ENCODE assay signal across 8 mouse cellular contexts in the genomic region with DNA sequence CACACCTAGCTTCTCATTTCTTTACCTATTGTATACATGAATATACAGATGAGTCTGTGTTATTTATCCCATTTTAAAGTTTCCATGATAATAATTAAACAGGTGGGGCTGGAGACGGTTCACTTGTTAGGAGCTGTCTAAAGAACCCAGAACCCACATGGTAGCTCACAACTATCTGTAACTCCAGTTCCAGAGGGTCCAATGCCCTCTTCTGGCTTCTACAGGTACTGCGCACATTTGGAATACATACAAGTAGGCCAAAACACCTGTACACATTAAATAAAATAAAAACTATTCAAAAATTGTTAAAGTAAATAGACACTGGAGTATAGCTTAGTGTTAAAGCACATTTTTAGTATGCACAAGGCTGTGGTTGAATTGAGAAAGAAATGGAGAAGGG. TPM values are rescaled to one million over a fixed set of nuclear protein-coding genes. Genes with fewer than 3 reads are reported as not detected.
DNase-seq lines count a peak whose midpoint lies in the region; ATAC-seq and TF ChIP-seq lines count a peak whose summit lies in the region.

No protein-coding gene starts in this region.

- TF ChIP-seq POLR2A in liver, adult 2 months (IDR thresholded peaks at IDR 0.05; ENCODE audit: extremely low read depth, insufficient read depth, low read length) = no peak

- TF ChIP-seq CTCF in liver, adult 2 months (IDR thresholded peaks at IDR 0.05; ENCODE audit: low read depth, low read length) = peak; percentile 37; the same call in 1 of the 2 replicates

- H3K9ac ChIP-seq in liver, adult 2 months (ENCODE audit: low read depth, low read length) = no peak overlapping the region

- H3K27me3 ChIP-seq in liver, adult 2 months (ENCODE audit: control insufficient read depth, insufficient read depth, low read length) = no peaks in the 10 kb centered on the region

- WGBS in liver, adult 2 months = 78% methylated on average over 2 of the region's 2 CpGs

- no peak overlapping the region for H3K4me3 ChIP-seq in liver, adult 2 months (ENCODE audit: insufficient read depth, low read depth, low read length)

- no peaks in the 10 kb centered on the region for H3K79me2 ChIP-seq in liver, adult 2 months (ENCODE audit: control insufficient read depth, insufficient read depth, low read length)

- no peaks in the 10 kb centered on the region for H3K4me1 ChIP-seq in liver, adult 2 months (ENCODE audit: control insufficient read depth, insufficient read depth, low read length)

- ATAC-seq in CD4-positive, CD25-positive, alpha-beta regulatory T cell, adult 4 months = no peak

- DNase-seq in CD4-positive, CD25-positive, alpha-beta regulatory T cell, adult 2 months (ENCODE audit: low read depth, low spot score) = peak; percentile 72
- DNase-seq in layer of hippocampus, postnatal 10 days (ENCODE audit: low spot score in 2 of 2) = peak; percentile 39 to 52
- no peak for DNase-seq in layer of hippocampus, adult 9-10 months (ENCODE audit: low spot score)
- DNase-seq in T-cell, adult 2 months (ENCODE audit: low spot score) = peak; percentile 51
- peak; percentile 38 for DNase-seq in liver, adult 2 months (ENCODE audit: extremely low read depth, low read depth, low spot score)
- DNase-seq in thymus, postnatal 4 days = peak; percentile 83
- DNase-seq in urinary bladder, postnatal 25 days (ENCODE audit: low spot score) = no peak

- peaks cover 33% of the 10 kb centered on the region for H3K36me3 ChIP-seq in liver, adult 2 months (ENCODE audit: control insufficient read depth, insufficient read depth, low read length)

- H3K27ac ChIP-seq in liver, adult 2 months (replicated peaks; ENCODE audit: insufficient read depth, low read depth, low read length) = no peak overlapping the region

RNA-seq across cellular contexts. Expression of a gene that starts 15.3 kb away (rescaled TPM):
- polyA plus RNA-seq in CD4-positive, CD25-positive, alpha-beta regulatory T cell, adult 4 months (2017; shearing (Covaris generic)) = 10 to 100 TPM; 27.7 to 38.4 TPM
- total RNA-seq in layer of hippocampus, postnatal 10 days (2021) = 100 to 1,000 TPM; 114 to 119 TPM
- 3.0 and 3.4 TPM in 2 replicates for total RNA-seq in liver, adult 2 months (2014; rRNA removed)
- polyA plus RNA-seq in liver, adult 2 months (2012; rRNA removed) = 4.9 and 6.2 TPM in 2 replicates

RNA-seq across cellular contexts. Expression of a gene that starts 35.4 kb away (rescaled TPM):
- 10 to 100 TPM; 29.9 to 35.3 TPM for polyA plus RNA-seq in CD4-positive, CD25-positive, alpha-beta regulatory T cell, adult 4 months (2017; shearing (Covaris generic))
- 100 to 1,000 TPM in 1 of 2 experiments, 10 to 100 TPM in 1; 73.3 to 106 TPM for total RNA-seq in layer of hippocampus, postnatal 10 days (2021)
- total RNA-seq in liver, adult 2 months (2014; rRNA removed) = 8.2 and 10.4 TPM in 2 replicates
- polyA plus RNA-seq in liver, adult 2 months (2012; rRNA removed) = 7.3 TPM in 2 replicates

RNA-seq across cellular contexts. Expression of a gene that starts 36.5 kb away (rescaled TPM):
- 1 to 10 TPM; 1.6 to 2.9 TPM for polyA plus RNA-seq in CD4-positive, CD25-positive, alpha-beta regulatory T cell, adult 4 months (2017; shearing (Covaris generic))
- 1 to 10 TPM; 5.0 to 5.1 TPM for total RNA-seq in layer of hippocampus, postnatal 10 days (2021)
- 8.9 and 11.3 TPM in 2 replicates for total RNA-seq in liver, adult 2 months (2014; rRNA removed)
- 1.9 and 2.2 TPM in 2 replicates for polyA plus RNA-seq in liver, adult 2 months (2012; rRNA removed)

Comparison
In these comparisons a context has a peak if more than half of its experiments do, and no peak if none do; other contexts are left out.
1. DNase-seq: peak in CD4-positive, CD25-positive, alpha-beta regulatory T cell, adult 2 months (single experiment), layer of hippocampus, postnatal 10 days (2 of 2), T-cell, adult 2 months (single experiment), liver, adult 2 months (single experiment) and thymus, postnatal 4 days (single experiment); none in layer of hippocampus, adult 9-10 months (single experiment) and urinary bladder, postnatal 25 days (single experiment).
2. RNA of a gene that starts 15.3 kb away (total RNA-seq): 114 to 119 TPM in layer of hippocampus, postnatal 10 days; 3.0 to 3.4 TPM in liver, adult 2 months; every median in the first group is over 10 times any median in the second.